Mouse (Mus musculus): Measurements from ENCODE around the gene Hpgds.

GRCm38 (mm10) chr6:65157042-65157441 lies 12.3 kb upstream of the Hpgds start:
- TF ChIP-seq MAFK (IDR thresholded peaks at IDR 0.05; ENCODE audit: insufficient read depth, low read depth, low read length): no peak
- TF ChIP-seq CHD2 (IDR thresholded peaks at IDR 0.05; ENCODE audit: low read depth, low read length): no peak
- TF ChIP-seq HCFC1 (IDR thresholded peaks at IDR 0.05; ENCODE audit: borderline replicate concordance, insufficient read depth, low read length): no peak
